Mouse (Mus musculus) c-Kit-positive CD71-negative TER-119-negative erythroid progenitor cells, embryonic 14.5 days (primary cell): ENCODE results near the gene 4930404H24Rik.

Experiments
- DNase-seq: peaks from one replicate; pipeline ENCODE4 v3.0.0-alpha.2; 2013; ENCODE audit warnings: low read depth

Gene 4930404H24Rik

GRCm38 (mm10) chr2:153511562-153511961 lies 19.0 kb downstream of the 4930404H24Rik start:
- no peak for DNase-seq

GRCm38 (mm10) chr2:153512416-153513323 lies 20.1 kb downstream of the 4930404H24Rik start:
- no peak for DNase-seq

GRCm38 (mm10) chr2:153513983-153514382 lies 21.4 kb downstream of the 4930404H24Rik start:
- no peak for DNase-seq

GRCm38 (mm10) chr2:153514497-153515380 lies 22.1 kb downstream of the 4930404H24Rik start:
- no peak for DNase-seq

- no peak for DNase-seq
Observed at GRCm38 (mm10) chr2:153515582-153515981, 23.0 kb downstream of the 4930404H24Rik start.

GRCm38 (mm10) chr2:153516961-153517360 lies 24.4 kb downstream of the 4930404H24Rik start:
- no peak for DNase-seq

- no peak for DNase-seq
Observed at GRCm38 (mm10) chr2:153520057-153520456, 27.5 kb downstream of the 4930404H24Rik start.

GRCm38 (mm10) chr2:153522270-153522669 lies 29.7 kb downstream of the 4930404H24Rik start:
- DNase-seq: no peak

GRCm38 (mm10) chr2:153523143-153523542 lies 30.6 kb downstream of the 4930404H24Rik start:
- DNase-seq: no peak

GRCm38 (mm10) chr2:153523656-153524055 lies 31.1 kb downstream of the 4930404H24Rik start:
- no peak for DNase-seq

GRCm38 (mm10) chr2:153524727-153525126 lies 32.1 kb downstream of the 4930404H24Rik start:
- DNase-seq: no peak

GRCm38 (mm10) chr2:153525906-153526311 lies 33.3 kb downstream of the 4930404H24Rik start:
- DNase-seq: no peak

GRCm38 (mm10) chr2:153526850-153527530 lies 34.4 kb downstream of the 4930404H24Rik start:
- DNase-seq: no peak

GRCm38 (mm10) chr2:153527580-153528531 lies 35.3 kb downstream of the 4930404H24Rik start:
- DNase-seq: no peak

- no peak for DNase-seq
Observed at GRCm38 (mm10) chr2:153528571-153529364, 36.2 kb downstream of the 4930404H24Rik start.

- DNase-seq: no peak
Observed at GRCm38 (mm10) chr2:153529365-153529781, 36.8 kb downstream of the 4930404H24Rik start.

GRCm38 (mm10) chr2:153529931-153530766 lies 37.6 kb downstream of the 4930404H24Rik start, which contains the start of gene Nol4l:
TSS of gene Nol4l (minus strand) at chr2:153529971.
- no peak for DNase-seq

- DNase-seq: no peak
Observed at GRCm38 (mm10) chr2:153530948-153531347, 38.4 kb downstream of the 4930404H24Rik start.

- DNase-seq: no peak
Observed at GRCm38 (mm10) chr2:153533981-153534380, 41.4 kb downstream of the 4930404H24Rik start.
